Mouse (Mus musculus) cerebellum, adult 8-10 months (tissue): ENCODE measurements at regions not wholly inside any gene's neighbourhood (a gene's known extent, or its start where the extent isn't known, plus 50 kb on each side); places are given as distances from the start of the nearest gene placed in this dataset.

Experiments used
- DNase-seq: peaks from one replicate; pipeline ENCODE4 v3.0.0; 2022

DNA sequence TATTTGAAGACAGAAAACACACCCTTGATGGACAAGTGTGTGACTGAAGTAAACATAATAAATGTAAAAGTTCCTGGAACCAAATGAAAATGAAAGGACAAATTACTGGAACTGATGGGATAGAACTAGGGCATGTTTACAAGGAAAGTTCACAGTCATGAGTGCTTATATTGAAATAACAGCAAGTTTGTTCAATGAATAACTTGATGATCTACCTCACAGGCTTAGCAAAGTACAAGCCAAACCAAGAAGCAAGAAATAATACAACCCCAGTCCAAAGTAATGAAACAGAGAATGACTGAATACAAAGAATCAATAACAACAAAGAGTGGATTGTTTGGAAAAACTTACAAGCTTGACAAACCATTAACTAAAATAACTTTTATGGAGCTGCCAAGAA, 56.2 kb downstream of the Gm379 start:
- no peak for DNase-seq

DNA sequence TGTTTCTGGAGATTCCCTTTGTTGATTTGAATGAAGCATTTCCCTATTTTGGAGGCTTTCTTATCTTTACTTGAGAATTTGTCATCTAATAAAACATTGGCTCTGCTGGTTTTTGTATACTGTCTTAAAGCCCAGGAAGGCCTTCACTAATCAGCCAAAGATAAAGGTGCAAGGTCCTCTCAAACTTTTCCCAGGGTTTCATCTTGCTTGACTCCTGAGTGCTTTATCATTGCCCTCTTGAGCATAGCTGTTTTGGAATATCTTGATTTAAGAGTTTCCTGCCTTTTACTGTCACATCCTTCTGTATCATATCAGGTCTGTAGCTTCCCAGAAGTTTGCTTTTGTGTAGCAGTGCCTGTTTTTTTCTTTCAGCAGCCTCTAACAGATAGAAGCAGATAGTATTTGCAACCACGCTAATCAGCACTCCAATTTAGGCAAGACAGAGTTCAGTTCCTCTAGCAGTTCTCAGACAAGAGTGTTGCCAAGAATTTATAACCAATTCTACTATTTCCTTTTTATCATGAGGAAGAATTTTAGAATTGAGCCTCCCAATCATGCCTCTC, 64.7 kb downstream of the Gm379 start:
- DNase-seq: no peak

DNA sequence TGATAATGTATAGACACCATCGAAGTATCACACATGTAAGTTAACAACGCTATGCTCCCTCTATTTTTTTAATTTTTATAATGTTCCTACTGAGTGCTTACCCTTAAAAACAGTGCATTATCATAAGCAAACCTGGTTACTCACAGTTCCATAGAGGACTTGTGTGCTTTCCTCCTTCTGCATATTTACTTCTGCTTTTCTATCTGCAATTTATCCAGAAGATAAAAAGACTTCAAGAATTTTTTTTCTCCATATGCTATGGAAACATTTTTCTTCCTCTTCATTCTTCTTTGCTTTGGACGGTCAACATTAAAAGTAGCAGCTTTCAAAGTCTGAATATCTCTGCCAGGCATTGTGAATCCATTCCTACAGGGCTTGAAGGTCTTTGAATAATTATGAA, 102.7 kb downstream of the Gm379 start:
- DNase-seq: no peak

DNA sequence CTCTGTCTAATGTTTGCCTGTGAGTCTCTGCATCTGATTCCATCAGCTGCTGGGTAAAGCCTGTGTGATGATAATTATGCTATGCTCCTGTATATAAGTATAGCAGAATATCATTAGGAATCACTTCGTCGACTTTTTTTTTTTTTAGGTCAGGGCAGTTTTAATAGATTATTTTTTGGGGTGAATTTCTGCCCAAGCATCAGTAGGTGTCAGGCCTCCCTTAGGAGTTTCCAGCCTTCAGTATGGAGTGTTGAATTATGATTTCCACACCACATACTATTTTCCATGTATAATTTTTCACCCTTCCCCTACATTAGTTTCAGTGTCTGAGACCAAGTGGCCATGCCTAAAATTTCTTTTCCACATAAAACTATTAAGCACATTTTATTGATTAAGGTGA, 121.5 kb downstream of the Gm379 start:
- DNase-seq: no peak

DNA sequence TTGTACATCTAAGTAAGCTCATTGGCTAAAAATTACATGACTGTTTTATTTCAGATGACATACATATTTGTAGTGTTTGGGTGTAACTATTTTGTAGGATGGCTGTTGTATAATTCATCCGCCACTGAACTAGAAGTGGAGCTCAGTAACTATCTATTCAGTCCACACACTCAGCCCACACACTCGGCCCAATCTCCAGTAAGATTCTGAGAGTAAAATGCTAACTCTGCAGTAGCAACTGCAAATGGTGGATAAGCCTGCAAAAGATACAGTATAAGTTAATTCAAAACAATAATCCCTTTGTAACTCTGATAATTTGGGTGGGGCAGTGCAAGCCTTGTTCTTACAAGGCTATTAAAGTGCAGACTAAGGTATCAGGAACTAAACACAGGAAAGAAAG, 123.3 kb downstream of the Gm379 start:
- DNase-seq: no peak

DNA sequence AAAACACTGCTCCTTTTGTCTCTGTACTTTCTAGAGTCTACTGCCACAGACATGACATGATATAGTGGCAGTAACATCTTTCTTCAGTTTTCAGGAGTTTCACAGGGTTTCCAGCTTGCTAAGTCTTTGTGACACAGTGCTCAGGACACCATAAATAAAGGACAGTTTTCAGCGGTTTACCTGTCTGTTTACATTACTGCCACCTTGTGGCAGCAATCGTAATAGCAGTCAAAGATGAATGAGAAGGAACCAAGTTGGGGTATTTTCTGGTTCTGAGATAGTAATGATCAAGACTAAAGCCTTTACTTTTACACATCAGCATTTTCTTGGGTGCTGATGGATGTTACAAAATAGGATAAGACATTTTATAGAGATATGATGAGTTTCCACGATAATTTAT, 127.7 kb downstream of the Gm379 start:
- DNase-seq: peak; percentile 32
